ENCODE assay signal across 20 mouse cellular contexts in the genomic region with DNA sequence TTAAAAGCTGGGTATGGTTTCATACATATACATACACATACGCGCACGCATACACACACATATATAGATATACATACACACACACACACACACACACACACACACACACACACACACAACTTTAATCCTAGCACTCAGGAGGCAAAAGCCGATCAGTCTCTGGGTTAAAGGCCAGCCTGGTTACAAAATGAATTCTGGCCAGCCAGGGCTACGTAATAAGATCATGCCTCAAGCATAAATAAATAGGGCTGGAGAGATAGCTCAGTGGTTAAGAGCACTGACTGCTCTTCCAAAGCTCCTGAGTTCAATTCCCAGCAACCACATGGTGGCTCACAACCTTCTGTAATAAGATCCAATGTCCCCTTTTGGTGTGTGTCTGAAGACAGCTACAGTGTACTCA. TPM values are rescaled to one million over a fixed set of nuclear protein-coding genes. Genes with fewer than 3 reads are reported as not detected.
DNase-seq lines count a peak whose midpoint lies in the region; ATAC-seq and TF ChIP-seq lines count a peak whose summit lies in the region.
"Not testable (repeated sequence)": the region's sequence is repeated elsewhere in the genome, so short reads cannot be mapped to it uniquely, and the experiment has no call there.
"Had no signal": no experiment of that assay in that cellular context is flagged by ENCODE, and none has a peak within 500 bp of the region (broad histone marks: within the 10 kb centered on the region; RNA-seq: fewer than 3 reads in every experiment).

No protein-coding gene starts in this region.

- not testable (repeated sequence) for TF ChIP-seq EP300 in liver, postnatal 0 days (IDR thresholded peaks at IDR 0.05; ENCODE audit: low read depth)

- H3K4me1 ChIP-seq in bone marrow macrophage, adult 2 months (ENCODE audit: control insufficient read depth, insufficient read depth, low read length), result peaks cover 33% of the 10 kb centered on the region
- peaks cover 30% of the 10 kb centered on the region for H3K4me1 ChIP-seq in embryonic facial prominence, embryonic 15.5 days
- H3K4me1 ChIP-seq in heart, embryonic 13.5 days, result peaks cover 19% of the 10 kb centered on the region
- peaks cover 15% of the 10 kb centered on the region; the same call in 1 of the 2 replicates for H3K4me1 ChIP-seq in hindbrain, postnatal 0 days (ENCODE audit: insufficient read depth, low read length)
- H3K4me1 ChIP-seq in liver, postnatal 0 days (ENCODE audit: insufficient read depth), result peaks cover 12% of the 10 kb centered on the region
- peaks cover 45% of the 10 kb centered on the region for H3K4me1 ChIP-seq in midbrain, embryonic 10.5 days
- peaks cover 27% of the 10 kb centered on the region for H3K4me1 ChIP-seq in neural tube, embryonic 13.5 days (replicated peaks)

- not testable (repeated sequence) for DNase-seq in hindbrain, postnatal 0 days (ENCODE audit: low spot score); liver, postnatal 0 days; midbrain, embryonic 10.5 days (ENCODE audit: low spot score)

- not testable (repeated sequence) for ATAC-seq in embryonic facial prominence, embryonic 15.5 days (ENCODE audit: insufficient number of reproducible peaks, low FRiP score, low TSS enrichment, low read depth); heart, embryonic 13.5 days (ENCODE audit: extremely low read depth, insufficient number of reproducible peaks, low FRiP score, low TSS enrichment); hindbrain, postnatal 0 days; liver, postnatal 0 days; neural tube, embryonic 13.5 days (ENCODE audit: low read depth)

- H3K36me3 ChIP-seq in embryonic facial prominence, embryonic 15.5 days, result peaks cover 21% of the 10 kb centered on the region
- H3K36me3 ChIP-seq in heart, embryonic 13.5 days; hindbrain, postnatal 0 days (ENCODE audit: insufficient read depth, low read length); liver, postnatal 0 days (replicated peaks; ENCODE audit: insufficient read depth, low read length); neural tube, embryonic 13.5 days: not testable (repeated sequence)
- peaks cover 41% of the 10 kb centered on the region for H3K36me3 ChIP-seq in midbrain, embryonic 10.5 days

- not testable (repeated sequence) for H3K9me3 ChIP-seq in embryonic facial prominence, embryonic 15.5 days (replicated peaks); heart, embryonic 13.5 days; hindbrain, postnatal 0 days (ENCODE audit: low read length); liver, postnatal 0 days (ENCODE audit: low read length); midbrain, embryonic 10.5 days (replicated peaks); neural tube, embryonic 13.5 days

- H3K4me2 ChIP-seq in embryonic facial prominence, embryonic 15.5 days (replicated peaks), result peak overlapping the region; percentile 97
- H3K4me2 ChIP-seq in heart, embryonic 13.5 days, result 0 out of 2 replicates have a peak overlapping the region, but pooled peaks have one; percentile 97
- H3K4me2 ChIP-seq in hindbrain, postnatal 0 days (ENCODE audit: low read depth, low read length), result peak overlapping the region; percentile 97; the same call in 1 of the 2 replicates
- peak overlapping the region; percentile 80; the same call in 1 of the 2 replicates for H3K4me2 ChIP-seq in liver, postnatal 0 days (ENCODE audit: low read depth, low read length)
- peak overlapping the region; percentile 85 for H3K4me2 ChIP-seq in neural tube, embryonic 13.5 days

- WGBS in embryonic facial prominence, embryonic 15.5 days, result 75% methylated on average over 5 of the region's 5 CpGs
- WGBS in heart, embryonic 13.5 days, result 81% methylated on average over 5 of the region's 5 CpGs
- 81% methylated on average over 5 of the region's 5 CpGs for WGBS in hindbrain, postnatal 0 days
- WGBS in liver, postnatal 0 days (ENCODE audit: insufficient replicate concordance), result 69% methylated on average over 5 of the region's 5 CpGs
- 79% methylated on average over 5 of the region's 5 CpGs for WGBS in midbrain, embryonic 10.5 days
- 82% methylated on average over 5 of the region's 5 CpGs for WGBS in neural tube, embryonic 13.5 days

- peak overlapping the region; percentile 70 for H3K4me3 ChIP-seq in bone marrow macrophage, adult 2 months (ENCODE audit: insufficient read depth, low read length)
- H3K4me3 ChIP-seq in embryonic facial prominence, embryonic 15.5 days (replicated peaks), result peak overlapping the region; percentile 61; the same call in 1 of the 2 replicates
- peak overlapping the region; percentile 64; the same call in 1 of the 2 replicates for H3K4me3 ChIP-seq in heart, embryonic 13.5 days
- not testable (repeated sequence) for H3K4me3 ChIP-seq in hindbrain, postnatal 0 days (ENCODE audit: low read length); liver, postnatal 0 days (ENCODE audit: low read depth, low read length)
- peak overlapping the region; percentile 75; the same call in 1 of the 2 replicates for H3K4me3 ChIP-seq in midbrain, embryonic 10.5 days
- peak overlapping the region; percentile 45 for H3K4me3 ChIP-seq in neural tube, embryonic 13.5 days

- not testable (repeated sequence) for TF ChIP-seq POLR2A in bone marrow macrophage, adult 2 months (IDR thresholded peaks at IDR 0.05; ENCODE audit: borderline replicate concordance, low read depth, low read length)

- H3K27ac ChIP-seq in bone marrow macrophage, adult 2 months (ENCODE audit: insufficient read depth, low read depth, low read length); embryonic facial prominence, embryonic 15.5 days (replicated peaks); heart, embryonic 13.5 days (replicated peaks); hindbrain, postnatal 0 days; liver, postnatal 0 days (ENCODE audit: low read depth); midbrain, embryonic 10.5 days (replicated peaks); neural tube, embryonic 13.5 days (replicated peaks): not testable (repeated sequence)

- H3K9ac ChIP-seq in embryonic facial prominence, embryonic 15.5 days; heart, embryonic 13.5 days; hindbrain, postnatal 0 days (replicated peaks; ENCODE audit: low read length); liver, postnatal 0 days (replicated peaks); neural tube, embryonic 13.5 days: not testable (repeated sequence)

- not testable (repeated sequence) for TF ChIP-seq CTCF in bone marrow macrophage, adult 2 months (IDR thresholded peaks at IDR 0.05; ENCODE audit: low read depth, low read length); hindbrain, postnatal 0 days (IDR thresholded peaks at IDR 0.05; ENCODE audit: low read depth); liver, postnatal 0 days (IDR thresholded peaks at IDR 0.05; ENCODE audit: low read depth)

- peaks cover 11% of the 10 kb centered on the region for H3K27me3 ChIP-seq in embryonic facial prominence, embryonic 15.5 days
- H3K27me3 ChIP-seq in heart, embryonic 13.5 days (replicated peaks), result peaks cover 81% of the 10 kb centered on the region
- 0 out of 2 replicates have a peak, but pooled peaks cover 13% of the 10 kb centered on the region for H3K27me3 ChIP-seq in hindbrain, postnatal 0 days (ENCODE audit: insufficient read depth, low read length)
- peaks cover 34% of the 10 kb centered on the region for H3K27me3 ChIP-seq in liver, postnatal 0 days (ENCODE audit: insufficient read depth, low read length)
- H3K27me3 ChIP-seq in midbrain, embryonic 10.5 days (ENCODE audit: low read depth, poor library complexity, severe bottlenecking), result peaks cover 51% of the 10 kb centered on the region
- peaks cover 51% of the 10 kb centered on the region for H3K27me3 ChIP-seq in neural tube, embryonic 13.5 days

RNA-seq across cellular contexts. Expression of a gene that starts 1.9 kb away (rescaled TPM):
- polyA plus RNA-seq in bone marrow macrophage, adult 2 months (2012; ENCODE audit: insufficient read depth, insufficient read length, missing spikeins), result 1,260 and 1,371 TPM in 2 replicates
- polyA plus RNA-seq in embryonic facial prominence, embryonic 15.5 days (2015; fragmentation: Nextera tagmentation; extraction: Ambion mirVana), result 66.8 and 77.0 TPM in 2 replicates
- 11.8 and 14.9 TPM in 2 replicates for polyA plus RNA-seq in heart, embryonic 13.5 days (2015; fragmentation: Nextera tagmentation; extraction: Ambion mirVana)
- total RNA-seq in hindbrain, postnatal 0 days (2014; rRNA removed), result 76.2 and 88.7 TPM in 2 replicates
- 99.6 and 117 TPM in 2 replicates for polyA plus RNA-seq in hindbrain, postnatal 0 days (2015; fragmentation: Nextera tagmentation; extraction: Ambion mirVana)
- polyA plus RNA-seq in liver, postnatal 0 days (2015; fragmentation: Nextera tagmentation; extraction: Ambion mirVana), result 33.4 and 35.3 TPM in 2 replicates
- polyA plus RNA-seq in midbrain, embryonic 10.5 days (2016; fragmentation: Nextera tagmentation; extraction: Ambion mirVana), result 67.9 and 86.2 TPM in 2 replicates
- polyA plus RNA-seq in neural tube, embryonic 13.5 days (2015; fragmentation: Nextera tagmentation; extraction: Ambion mirVana), result 126 and 132 TPM in 2 replicates
- total RNA-seq: common myeloid progenitor, adult 5-6 weeks had no signal

RNA-seq across cellular contexts. Expression of a gene that starts 22.3 kb away (rescaled TPM):
- polyA plus RNA-seq in bone marrow macrophage, adult 2 months (2012; ENCODE audit: insufficient read depth, insufficient read length, missing spikeins), result 21.0 and 25.4 TPM in 2 replicates
- 8.5 and 9.0 TPM in 2 replicates for polyA plus RNA-seq in embryonic facial prominence, embryonic 15.5 days (2015; fragmentation: Nextera tagmentation; extraction: Ambion mirVana)
- 44.5 and 46.7 TPM in 2 replicates for polyA plus RNA-seq in heart, embryonic 13.5 days (2015; fragmentation: Nextera tagmentation; extraction: Ambion mirVana)
- total RNA-seq in hindbrain, postnatal 0 days (2014; rRNA removed), result 8.7 and 12.1 TPM in 2 replicates
- polyA plus RNA-seq in hindbrain, postnatal 0 days (2015; fragmentation: Nextera tagmentation; extraction: Ambion mirVana), result 7.2 and 7.6 TPM in 2 replicates
- 2.5 and 3.1 TPM in 2 replicates for polyA plus RNA-seq in liver, postnatal 0 days (2015; fragmentation: Nextera tagmentation; extraction: Ambion mirVana)
- 3.8 and 5.4 TPM in 2 replicates for polyA plus RNA-seq in midbrain, embryonic 10.5 days (2016; fragmentation: Nextera tagmentation; extraction: Ambion mirVana)
- 4.9 and 5.4 TPM in 2 replicates for polyA plus RNA-seq in neural tube, embryonic 13.5 days (2015; fragmentation: Nextera tagmentation; extraction: Ambion mirVana)

RNA-seq across cellular contexts. Expression of a gene that starts 22.9 kb away (rescaled TPM):
- polyA plus RNA-seq in bone marrow macrophage, adult 2 months (2012; ENCODE audit: insufficient read depth, insufficient read length, missing spikeins), result 632 and 760 TPM in 2 replicates
- 174 and 175 TPM in 2 replicates for polyA plus RNA-seq in embryonic facial prominence, embryonic 15.5 days (2015; fragmentation: Nextera tagmentation; extraction: Ambion mirVana)
- 171 and 180 TPM in 2 replicates for polyA plus RNA-seq in heart, embryonic 13.5 days (2015; fragmentation: Nextera tagmentation; extraction: Ambion mirVana)
- 135 and 147 TPM in 2 replicates for total RNA-seq in hindbrain, postnatal 0 days (2014; rRNA removed)
- 112 and 116 TPM in 2 replicates for polyA plus RNA-seq in hindbrain, postnatal 0 days (2015; fragmentation: Nextera tagmentation; extraction: Ambion mirVana)
- 101 and 109 TPM in 2 replicates for polyA plus RNA-seq in liver, postnatal 0 days (2015; fragmentation: Nextera tagmentation; extraction: Ambion mirVana)
- polyA plus RNA-seq in midbrain, embryonic 10.5 days (2016; fragmentation: Nextera tagmentation; extraction: Ambion mirVana), result 85.7 and 98.2 TPM in 2 replicates
- polyA plus RNA-seq in neural tube, embryonic 13.5 days (2015; fragmentation: Nextera tagmentation; extraction: Ambion mirVana), result 97.5 and 109 TPM in 2 replicates

RNA-seq across cellular contexts. Expression of a gene that starts 23.5 kb away (rescaled TPM):
- polyA plus RNA-seq in bone marrow macrophage, adult 2 months (2012; ENCODE audit: insufficient read depth, insufficient read length, missing spikeins), result 27.1 and 27.6 TPM in 2 replicates
- 65.7 and 74.8 TPM in 2 replicates for polyA plus RNA-seq in embryonic facial prominence, embryonic 15.5 days (2015; fragmentation: Nextera tagmentation; extraction: Ambion mirVana)
- polyA plus RNA-seq in heart, embryonic 13.5 days (2015; fragmentation: Nextera tagmentation; extraction: Ambion mirVana), result 56.0 and 63.1 TPM in 2 replicates
- total RNA-seq in hindbrain, postnatal 0 days (2014; rRNA removed), result 76.7 and 83.7 TPM in 2 replicates
- polyA plus RNA-seq in hindbrain, postnatal 0 days (2015; fragmentation: Nextera tagmentation; extraction: Ambion mirVana), result 107 and 108 TPM in 2 replicates
- 38.4 and 38.6 TPM in 2 replicates for polyA plus RNA-seq in liver, postnatal 0 days (2015; fragmentation: Nextera tagmentation; extraction: Ambion mirVana)
- 73.8 and 93.8 TPM in 2 replicates for polyA plus RNA-seq in midbrain, embryonic 10.5 days (2016; fragmentation: Nextera tagmentation; extraction: Ambion mirVana)
- 80.8 and 93.1 TPM in 2 replicates for polyA plus RNA-seq in neural tube, embryonic 13.5 days (2015; fragmentation: Nextera tagmentation; extraction: Ambion mirVana)

RNA-seq across cellular contexts. Expression of a gene that starts 27.2 kb away (rescaled TPM):
- polyA plus RNA-seq in bone marrow macrophage, adult 2 months (2012; ENCODE audit: insufficient read depth, insufficient read length, missing spikeins), result 1.4 TPM in 1 of 2 replicates, not detected in the other
- not detected in 2 replicates for polyA plus RNA-seq in embryonic facial prominence, embryonic 15.5 days (2015; fragmentation: Nextera tagmentation; extraction: Ambion mirVana)
- polyA plus RNA-seq in heart, embryonic 13.5 days (2015; fragmentation: Nextera tagmentation; extraction: Ambion mirVana), result not detected in 2 replicates
- total RNA-seq in hindbrain, postnatal 0 days (2014; rRNA removed), result not detected in 2 replicates
- not detected in 2 replicates for polyA plus RNA-seq in hindbrain, postnatal 0 days (2015; fragmentation: Nextera tagmentation; extraction: Ambion mirVana)
- not detected in 2 replicates for polyA plus RNA-seq in liver, postnatal 0 days (2015; fragmentation: Nextera tagmentation; extraction: Ambion mirVana)
- 0.17 TPM in 1 of 2 replicates, not detected in the other for polyA plus RNA-seq in midbrain, embryonic 10.5 days (2016; fragmentation: Nextera tagmentation; extraction: Ambion mirVana)
- not detected in 2 replicates for polyA plus RNA-seq in neural tube, embryonic 13.5 days (2015; fragmentation: Nextera tagmentation; extraction: Ambion mirVana)
- total RNA-seq: adrenal gland, adult 18-20 months; adrenal gland, postnatal 36 days; common myeloid progenitor, adult 5-6 weeks; left cerebral cortex, adult 18-20 months; left cerebral cortex, postnatal 25 days; megakaryocyte, adult 5-6 weeks had no signal
- polyA plus RNA-seq: C2C12; heart, embryonic 14.5 days; intestine, postnatal 0 days; kidney, postnatal 0 days; large intestine, adult 2 months; liver, embryonic 14.5 days; midbrain, embryonic 16.5 days had no signal
